Mouse (Mus musculus) G1E (cell line): Measurements from ENCODE around the gene Cirbp. TPM values are rescaled to one million over a fixed set of nuclear protein-coding genes. Genes with fewer than 3 reads are reported as not detected.

ENCODE experiments used
- ATAC-seq: 2 replicates; pipeline ENCODE4 v1.8.0; 2016; ENCODE audit warnings: mild to moderate bottlenecking; ENCODE audit not compliant: insufficient number of reproducible peaks, poor library complexity, low FRiP score, severe bottlenecking; ENCODE audit errors: extremely low read depth
- DNase-seq: peaks from one replicate; pipeline ENCODE4 v3.0.0; 2012; ENCODE audit warnings: low spot score
- H3K27me3 ChIP-seq: 2 replicates; pipeline ENCODE4 v1.6.1; 2012; ENCODE audit warnings: mild to moderate bottlenecking, low read length, inconsistent platforms; ENCODE audit not compliant: insufficient read depth
- H3K36me3 ChIP-seq: replicated peaks from 2 replicates; pipeline ENCODE3; 2012; ENCODE audit warnings: mild to moderate bottlenecking, inconsistent platforms
- H3K4me1 ChIP-seq: 2 replicates; pipeline ENCODE4 v1.6.1; 2012; ENCODE audit warnings: low read depth, low read length, inconsistent platforms, mixed read lengths; ENCODE audit not compliant: insufficient read depth
- H3K4me3 ChIP-seq: 2 replicates; pipeline ENCODE4 v1.5.1; 2012; ENCODE audit warnings: low read depth, mild to moderate bottlenecking, inconsistent platforms, low read length, moderate library complexity, mixed read lengths
- H3K9me3 ChIP-seq: replicated peaks from 2 replicates; pipeline ENCODE4 v1.6.1; 2012; ENCODE audit warnings: inconsistent platforms
- CTCF ChIP-seq: IDR thresholded peaks from 2 replicates; pipeline ENCODE4 v1.5.1; 2012; ENCODE audit warnings: low read depth, low read length, inconsistent platforms, mixed read lengths
- GATA1 ChIP-seq: IDR thresholded peaks from 2 replicates; pipeline ENCODE4 v1.6.1; 2012; ENCODE audit warnings: borderline replicate concordance, low read length, inconsistent platforms, mixed read lengths
- GATA2 ChIP-seq: IDR thresholded peaks from 2 replicates; pipeline ENCODE4 v1.6.1; 2012; ENCODE audit warnings: low read depth, low read length, inconsistent platforms, borderline replicate concordance
- POLR2AphosphoS5 ChIP-seq: IDR thresholded peaks from 2 replicates; pipeline ENCODE4 v1.6.1; 2012; ENCODE audit warnings: low read depth, low read length, inconsistent platforms; ENCODE audit not compliant: insufficient replicate concordance
- TAL1 ChIP-seq: conservative IDR thresholded peaks from 2 replicates; pipeline ENCODE4 v1.6.1; 2012; ENCODE audit warnings: low read depth, low read length, inconsistent platforms, mixed read lengths
- polyA plus RNA-seq: library from polyadenylated mRNA; stranded (reverse); fragments of >175 nt; gene quantifications from 2 replicates; pipeline ENCODE4 v1.2.3, GENCODE M21; 2012
- total RNA-seq, 2 experiments: library from RNA; stranded (forward) in 1 of 2; stranded (reverse) in 1 of 2; fragments of 200-1000 nt in 1 of 2; fragments of >200 nt in 1 of 2; fragmentation: Nextera tagmentation in 1 of 2; gene quantifications; 2 replicates each; pipeline ENCODE4 v1.2.3; 2014 to 2017

Cirbp gene
- total and polyA plus RNA-seq, 3 experiments: 21.2 to 45.2 (median 34.8) TPM

DNA sequence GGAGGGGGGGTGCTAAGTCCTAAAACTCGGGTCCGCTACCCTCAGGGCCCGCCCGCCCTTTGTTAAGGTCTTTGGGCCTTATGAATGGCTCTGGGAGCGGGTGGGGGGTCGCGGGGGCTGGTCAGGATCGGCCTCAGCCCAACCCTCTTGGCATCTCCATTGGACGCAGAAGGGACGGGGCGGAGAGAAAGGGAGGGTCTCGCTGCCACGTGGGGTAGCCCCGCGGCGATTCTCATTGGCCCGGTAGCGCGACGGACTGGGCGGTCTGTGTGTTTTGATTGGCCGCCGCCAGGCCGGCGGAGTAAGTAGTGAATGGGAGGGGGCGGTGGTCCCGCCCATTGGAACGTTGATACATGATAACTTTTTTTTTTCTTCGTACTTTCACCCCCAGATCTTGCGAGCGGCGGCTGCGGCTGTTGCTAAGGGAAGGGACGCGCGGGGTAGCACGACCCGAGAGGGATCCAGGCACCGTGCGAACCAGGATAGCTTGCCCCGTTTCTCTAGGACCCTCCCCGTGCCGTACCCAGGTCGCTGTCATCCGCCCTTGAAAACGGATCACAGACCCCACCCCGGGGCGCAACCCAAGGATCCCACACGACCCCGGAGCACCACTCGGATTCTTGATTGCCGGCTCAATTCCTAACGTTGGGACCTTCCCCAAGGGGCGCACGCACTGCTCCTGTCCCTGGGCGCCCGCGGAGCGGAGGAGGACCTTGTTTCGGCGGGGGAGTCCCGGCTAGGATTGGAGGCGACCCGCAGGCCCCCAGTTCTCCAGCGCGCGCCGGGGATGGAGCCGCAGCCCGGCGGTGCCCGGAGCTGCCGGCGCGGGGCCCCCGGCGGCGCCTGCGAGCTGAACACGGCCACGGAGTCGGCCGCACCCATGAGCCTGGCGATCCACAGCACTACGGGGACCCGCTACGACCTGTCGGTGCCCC lies 16.2 kb upstream of the Cirbp start:
- DNase-seq (peak; percentile 89), ATAC-seq (peak; percentile 79)
- TF ChIP-seq POLR2AphosphoS5: no peak
- TF ChIP-seq CTCF: no peak
- TF ChIP-seq TAL1: no peak
- TF ChIP-seq GATA1: no peak
- TF ChIP-seq GATA2: no peak
- H3K9me3 ChIP-seq: no peaks in the 10 kb centered on the region
- no peaks in the 10 kb centered on the region for H3K27me3 ChIP-seq
- H3K36me3 ChIP-seq: peaks cover 76% of the 10 kb centered on the region
- peak overlapping the region; percentile 94 for H3K4me3 ChIP-seq
- peaks cover 73% of the 10 kb centered on the region for H3K4me1 ChIP-seq

DNA sequence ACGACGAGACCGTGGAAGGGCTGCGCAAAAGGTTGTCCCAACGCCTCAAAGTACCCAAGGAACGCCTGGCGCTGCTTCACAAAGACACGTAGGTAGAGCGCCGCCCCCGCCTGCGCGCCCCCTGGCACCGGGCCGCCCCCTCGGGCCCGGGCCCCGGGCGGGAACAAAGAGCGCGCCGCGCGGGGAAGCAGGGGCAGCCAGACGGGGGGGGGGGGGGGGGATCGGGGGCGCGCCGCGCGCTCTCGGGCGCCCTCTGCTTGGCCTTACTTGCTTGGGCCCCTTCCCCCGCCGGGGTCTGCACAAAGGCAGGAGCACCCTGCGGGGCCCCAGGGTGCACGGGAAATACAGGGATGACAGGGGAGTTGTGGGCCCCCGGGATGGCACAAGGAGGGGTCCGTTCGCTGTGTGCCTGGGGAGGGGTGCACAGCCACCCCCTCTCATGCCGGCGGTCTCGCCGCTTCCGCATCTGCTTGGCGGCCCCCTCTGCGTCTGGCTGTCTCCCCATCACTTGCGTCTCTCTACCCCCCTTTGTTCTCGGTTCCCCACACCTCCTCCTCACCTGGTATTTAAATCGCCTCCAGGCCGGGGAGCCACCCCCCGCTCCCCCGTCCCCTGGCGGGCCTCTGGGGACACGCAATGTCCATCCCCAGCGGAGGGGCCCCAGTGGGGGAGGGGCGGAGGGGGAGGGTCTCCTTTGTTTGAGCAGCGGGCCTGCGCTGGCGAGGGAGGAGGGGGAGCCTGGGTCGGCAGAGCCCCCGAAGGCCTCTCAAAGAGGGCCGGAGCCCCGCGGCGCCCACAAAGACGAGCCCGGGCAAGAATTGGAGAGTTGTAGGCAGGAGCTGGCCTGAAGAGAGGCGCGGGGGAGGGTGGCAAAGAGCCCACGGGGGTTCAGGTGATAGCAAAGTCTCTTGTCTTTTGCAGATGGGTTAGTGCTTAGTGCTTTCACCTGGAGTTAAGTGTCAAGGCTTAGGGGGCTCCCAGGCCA lies 15.3 kb upstream of the Cirbp start:
- DNase-seq (peak; percentile 48), ATAC-seq (no peak)
- peaks cover 73% of the 10 kb centered on the region for H3K4me1 ChIP-seq
- no peaks in the 10 kb centered on the region for H3K27me3 ChIP-seq
- no peak for TF ChIP-seq TAL1
- TF ChIP-seq GATA2: no peak
- TF ChIP-seq GATA1: no peak
- TF ChIP-seq POLR2AphosphoS5: no peak
- no peak for TF ChIP-seq CTCF
- H3K4me3 ChIP-seq: peak overlapping the region; percentile 94
- H3K36me3 ChIP-seq: peaks cover 76% of the 10 kb centered on the region
- no peaks in the 10 kb centered on the region for H3K9me3 ChIP-seq

GRCm38 (mm10) chr10:80151211-80152034 lies 14.4 kb upstream of the Cirbp start:
- no peak for ATAC-seq
- TF ChIP-seq GATA2 (no peak), CTCF (no peak), POLR2AphosphoS5 (no peak), TAL1 (no peak), GATA1 (no peak)
- DNase-seq: no peak
- H3K4me1 ChIP-seq: peaks cover 73% of the 10 kb centered on the region
- H3K27me3 ChIP-seq: no peaks in the 10 kb centered on the region
- peaks cover 76% of the 10 kb centered on the region for H3K36me3 ChIP-seq
- H3K9me3 ChIP-seq: no peaks in the 10 kb centered on the region
- peak overlapping the region; percentile 94 for H3K4me3 ChIP-seq

DNA sequence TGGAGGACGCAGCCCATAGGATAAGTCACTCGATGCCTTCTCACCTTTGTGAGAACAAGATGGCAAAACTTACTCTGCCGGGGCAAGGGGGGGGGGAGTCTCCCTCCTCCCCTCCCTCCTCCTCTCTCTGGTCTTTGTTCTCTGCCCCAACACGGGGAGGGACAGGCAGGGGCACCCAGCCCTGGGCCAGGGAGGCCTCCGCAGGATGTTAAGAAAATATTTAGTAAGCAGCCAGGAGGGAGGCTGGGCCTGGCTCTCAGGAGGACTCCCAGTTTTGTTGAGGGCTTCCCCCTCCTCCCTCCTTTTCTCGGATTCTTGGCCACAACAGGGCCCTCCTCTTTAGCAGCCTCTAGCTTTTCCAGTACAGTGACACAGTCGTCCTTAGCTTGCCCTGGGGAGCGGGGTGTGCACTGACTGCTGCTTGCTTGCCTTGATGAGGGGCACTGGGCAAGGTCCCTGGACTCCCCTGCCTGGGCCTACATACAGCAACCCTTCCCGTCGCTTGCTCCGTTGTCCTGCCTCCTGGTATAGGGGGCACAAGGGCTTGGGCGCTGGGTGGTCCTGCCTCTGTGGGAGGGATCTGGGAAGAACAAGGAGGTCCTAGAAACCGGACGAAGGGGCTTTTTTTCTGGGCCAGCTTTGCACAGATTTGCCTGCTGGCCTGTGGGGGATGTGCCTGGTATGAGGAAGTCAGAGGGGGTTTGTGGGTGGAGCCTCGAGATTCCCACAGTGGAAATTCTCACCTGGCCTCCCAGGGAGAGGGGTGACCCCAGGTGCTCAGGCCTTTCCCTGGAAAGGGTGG lies 13.5 kb upstream of the Cirbp start:
- Histone ChIP-seq H3K27me3 (no peaks in the 10 kb centered on the region), H3K4me3 (peak overlapping the region; percentile 94), H3K36me3 (peaks cover 76% of the 10 kb centered on the region), H3K4me1 (peaks cover 73% of the 10 kb centered on the region), H3K9me3 (no peaks in the 10 kb centered on the region)
- DNase-seq (no peak), ATAC-seq (no peak)
- TF ChIP-seq TAL1: no peak
- TF ChIP-seq GATA2: no peak
- TF ChIP-seq POLR2AphosphoS5: no peak
- no peak for TF ChIP-seq CTCF
- no peak for TF ChIP-seq GATA1

DNA sequence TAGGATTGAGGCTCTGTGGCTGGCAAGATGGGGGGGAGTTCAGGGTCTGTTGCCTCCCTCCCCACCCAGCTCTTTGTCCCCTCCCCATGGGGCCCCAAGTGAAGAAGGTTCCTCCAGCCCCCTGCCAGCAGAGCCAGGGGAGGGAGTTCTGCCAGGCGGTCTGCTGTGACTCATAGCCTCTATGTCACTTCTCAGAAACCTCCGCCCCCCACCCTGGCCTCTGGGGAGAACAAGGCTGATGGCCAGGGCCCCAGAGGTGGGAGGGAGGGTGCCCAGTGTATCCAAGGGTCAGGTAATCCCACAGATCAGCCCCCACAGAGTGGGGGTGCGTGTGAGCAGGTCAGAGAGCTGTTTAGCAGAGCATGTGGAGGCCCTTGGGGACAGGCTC lies 12.9 kb upstream of the Cirbp start:
- ATAC-seq (0 out of 2 replicates have a peak, but pooled peaks have one; percentile 6), DNase-seq (no peak)
- H3K27me3 ChIP-seq: no peaks in the 10 kb centered on the region
- peaks cover 72% of the 10 kb centered on the region for H3K4me1 ChIP-seq
- no peak for TF ChIP-seq GATA1
- peaks cover 77% of the 10 kb centered on the region for H3K36me3 ChIP-seq
- peak overlapping the region; percentile 94; the same call in 1 of the 2 replicates for H3K4me3 ChIP-seq
- H3K9me3 ChIP-seq: no peaks in the 10 kb centered on the region
